Mouse (Mus musculus) adrenal gland, postnatal 14 days (tissue): Measurements from ENCODE around the gene Snx29. TPM values are rescaled to one million over a fixed set of nuclear protein-coding genes. Genes with fewer than 3 reads are reported as not detected.
"Not testable (repeated sequence)": the region's sequence is repeated elsewhere in the genome, so short reads cannot be mapped to it uniquely, and the experiment has no call there.

ENCODE experiments used
- DNase-seq: peaks from one replicate; pipeline ENCODE4 v3.0.0; 2021; ENCODE audit warnings: mixed read lengths
- total RNA-seq: library from RNA; stranded (reverse); gene quantifications from 2 replicates; pipeline ENCODE4 v1.2.3, GENCODE M21; 2021

Snx29 gene
- total RNA-seq, 1 experiment from 2014 or later: 17.2 TPM

DNA sequence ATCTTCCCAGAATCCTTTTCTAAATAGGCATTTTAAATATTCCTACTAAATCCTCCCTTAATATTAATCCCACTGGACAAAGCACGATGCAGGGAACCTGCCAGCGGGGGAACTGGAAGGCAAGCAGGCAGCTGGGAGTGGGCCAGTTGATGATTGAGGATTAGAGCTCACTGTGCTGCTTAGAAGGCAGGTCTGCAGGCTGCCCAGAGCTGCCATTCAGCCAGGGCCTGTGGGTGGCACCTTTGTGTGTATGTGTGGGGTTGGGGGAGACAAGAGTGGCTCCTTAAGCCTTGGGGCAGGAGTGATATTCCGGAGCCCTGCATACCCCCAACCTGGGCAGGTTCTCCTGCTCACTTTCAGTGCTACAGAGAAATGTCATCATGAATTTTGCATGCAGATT, 174.0 kb downstream of the Snx29 start:
- DNase-seq: no peak

DNA sequence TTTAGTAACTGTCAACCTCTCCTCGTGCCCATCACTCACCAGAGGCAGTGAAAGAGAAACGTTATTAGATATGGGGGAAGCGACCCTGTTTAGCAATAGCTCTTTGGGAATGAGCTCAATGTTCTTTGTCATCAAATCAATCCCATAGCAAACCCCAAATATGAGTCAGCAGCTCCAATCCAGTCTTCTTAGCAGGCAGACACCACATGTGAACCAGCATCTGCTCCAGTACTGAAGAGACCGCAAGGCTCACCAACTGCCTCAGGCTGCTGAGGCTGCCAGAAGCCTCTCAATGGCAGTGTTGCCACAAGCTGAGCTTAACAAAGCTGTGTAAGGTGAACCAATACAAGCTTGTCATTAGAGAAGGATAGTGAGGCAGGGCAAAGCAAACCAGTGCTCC, 177.4 kb downstream of the Snx29 start:
- DNase-seq: no peak

DNA sequence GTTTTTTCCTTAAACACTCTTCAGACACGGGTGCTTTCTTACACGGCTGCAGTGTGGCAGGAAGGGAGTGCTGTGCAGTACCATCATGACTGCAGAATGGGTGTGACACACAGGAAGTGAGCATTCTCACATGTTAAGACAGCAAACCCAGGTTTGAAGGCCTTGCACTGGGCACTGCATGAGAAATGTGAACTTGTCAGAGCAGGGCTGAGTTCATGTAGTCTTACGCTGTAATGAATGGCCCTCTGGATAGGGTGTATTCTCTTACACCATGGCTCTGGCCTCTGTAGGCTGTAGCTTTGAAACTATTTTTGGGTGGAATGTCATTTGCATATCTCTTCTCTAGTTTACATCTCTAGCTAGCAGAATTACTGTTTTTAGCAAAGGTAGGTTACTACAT, 178.4 kb downstream of the Snx29 start:
- no peak for DNase-seq

DNA sequence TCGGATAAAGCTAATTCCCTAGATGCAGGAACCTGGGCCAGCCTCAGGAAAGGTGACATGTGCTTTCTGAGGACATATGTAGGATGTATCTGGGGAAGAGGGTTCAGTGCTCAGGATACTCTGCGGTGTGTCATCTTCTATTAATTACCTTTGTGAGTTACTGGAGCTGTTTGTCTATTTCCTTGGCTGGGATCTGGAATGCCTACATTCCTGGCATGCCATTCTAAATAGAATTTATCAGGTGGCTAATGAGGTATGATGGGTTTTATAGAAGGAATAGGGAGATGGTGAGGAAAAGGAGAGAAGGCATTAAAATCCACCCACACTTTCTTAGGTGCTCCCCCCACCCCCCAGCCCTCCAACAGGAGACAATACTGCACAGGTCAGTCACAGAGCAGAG, 178.9 kb downstream of the Snx29 start:
- no peak for DNase-seq

DNA sequence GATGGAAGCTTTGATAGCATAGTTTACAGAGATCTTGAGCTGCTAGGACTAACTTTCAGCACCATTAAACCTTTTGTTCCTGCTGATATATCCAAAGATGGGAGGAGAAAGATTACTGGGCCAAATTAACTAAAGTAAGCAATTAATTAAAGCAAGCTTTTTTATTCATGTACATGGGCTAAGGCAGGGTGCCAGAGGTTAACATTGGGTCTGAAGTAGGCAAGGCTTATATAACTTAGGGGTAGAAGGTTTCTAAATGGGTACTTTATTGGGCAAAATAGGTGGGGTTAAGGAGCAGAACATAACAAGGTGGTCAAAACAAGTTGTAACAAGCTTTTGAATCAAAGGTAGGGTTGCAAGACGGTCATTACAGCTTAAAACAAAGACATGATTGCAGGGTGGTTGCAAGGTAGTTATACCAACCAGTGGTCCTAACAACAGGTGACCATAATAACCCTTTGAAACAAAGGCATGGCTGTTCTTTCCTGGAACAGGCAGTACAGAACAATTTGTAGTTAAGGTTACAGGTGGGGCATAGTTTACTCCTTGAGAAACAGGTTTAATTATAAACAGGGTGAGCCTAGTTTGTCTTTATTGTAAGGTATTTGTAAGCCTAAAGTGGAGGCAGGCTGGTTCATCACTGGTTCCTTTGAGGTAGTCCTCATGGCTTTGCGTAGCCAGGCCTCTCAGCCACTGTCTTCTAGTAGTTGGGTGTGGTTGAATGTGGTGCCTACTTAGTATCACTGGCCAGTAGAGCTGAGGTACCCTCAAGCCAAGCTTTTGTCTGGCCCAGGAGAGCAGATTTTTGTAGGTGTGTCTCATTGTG, 182.2 kb downstream of the Snx29 start:
- DNase-seq: no peak

DNA sequence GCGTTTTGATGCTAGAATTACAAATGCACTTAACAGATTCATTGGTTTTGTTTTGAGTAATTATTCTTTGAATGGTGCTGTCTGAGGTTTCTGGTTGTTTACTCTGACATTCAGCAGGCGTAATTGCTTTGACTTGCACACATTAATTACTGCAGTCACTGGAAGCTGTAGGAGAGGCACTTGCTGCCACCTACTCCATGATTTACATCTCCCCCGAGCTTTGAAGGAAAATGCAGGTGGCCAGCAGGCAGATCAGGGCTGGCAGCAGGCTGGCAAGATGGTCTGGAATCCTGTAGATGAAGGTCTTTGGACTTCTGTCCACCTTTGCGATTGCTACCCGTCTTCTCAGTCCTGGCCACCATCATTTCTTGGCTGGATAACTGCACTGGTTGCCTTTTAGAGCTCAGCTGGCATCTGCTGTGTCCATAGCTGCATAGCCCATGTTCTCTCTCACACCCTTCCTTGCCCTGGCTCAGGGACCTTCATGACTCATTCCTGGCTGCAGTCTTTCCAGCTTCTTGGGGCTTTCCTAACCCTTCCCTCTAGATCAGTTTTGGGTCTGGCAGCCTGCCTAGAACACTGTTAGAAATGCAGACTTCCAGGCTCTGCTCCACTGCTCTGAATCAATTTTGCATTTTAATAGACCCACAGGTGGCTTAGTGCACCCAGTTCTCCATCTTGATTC, 182.9 kb downstream of the Snx29 start:
- peak; percentile 85 for DNase-seq

DNA sequence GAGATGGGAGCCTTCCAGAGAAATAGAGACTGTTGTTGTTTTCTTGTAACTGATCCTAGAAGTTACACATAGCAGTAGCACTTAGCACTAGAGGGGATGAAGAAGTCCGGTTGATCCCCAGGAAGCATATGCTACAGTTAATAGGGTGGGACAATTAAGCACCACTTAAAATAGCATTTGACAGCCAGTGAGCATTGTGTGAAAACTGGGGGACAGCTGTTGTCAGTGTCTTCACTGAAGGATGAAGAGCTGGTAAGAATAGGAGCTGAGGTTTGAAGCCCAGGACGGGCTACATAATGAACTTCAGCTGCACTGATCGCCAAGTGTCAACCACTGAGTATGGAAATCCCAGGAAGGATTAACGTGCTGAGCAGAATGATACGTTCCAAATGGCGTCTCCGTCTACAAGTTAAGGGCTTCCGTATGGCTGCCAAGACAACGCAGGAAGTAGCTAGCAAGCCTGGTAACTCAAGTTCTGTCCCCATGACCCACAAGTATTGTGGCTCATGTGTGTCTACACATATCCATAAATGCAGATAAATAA, 184.6 kb downstream of the Snx29 start:
- DNase-seq: no peak

DNA sequence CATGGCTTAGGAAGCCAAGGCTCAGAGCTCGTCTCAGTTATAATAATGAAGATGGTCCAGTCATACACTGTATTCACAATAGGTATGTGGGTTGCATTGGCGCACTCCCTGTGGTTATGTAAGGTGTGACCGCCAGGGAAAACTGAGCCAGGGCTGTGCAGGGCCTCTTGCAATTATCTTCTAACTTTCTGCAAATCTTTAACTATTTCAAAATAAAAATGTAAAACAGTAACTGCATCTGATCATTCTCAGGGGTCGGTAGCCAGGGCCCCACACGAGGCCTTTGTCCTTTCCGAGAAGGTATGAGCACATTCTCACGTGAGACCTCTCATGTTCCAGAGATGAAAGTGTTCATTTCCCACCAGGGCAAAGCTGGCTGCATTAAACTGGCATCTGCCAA, 185.6 kb downstream of the Snx29 start:
- DNase-seq: no peak

DNA sequence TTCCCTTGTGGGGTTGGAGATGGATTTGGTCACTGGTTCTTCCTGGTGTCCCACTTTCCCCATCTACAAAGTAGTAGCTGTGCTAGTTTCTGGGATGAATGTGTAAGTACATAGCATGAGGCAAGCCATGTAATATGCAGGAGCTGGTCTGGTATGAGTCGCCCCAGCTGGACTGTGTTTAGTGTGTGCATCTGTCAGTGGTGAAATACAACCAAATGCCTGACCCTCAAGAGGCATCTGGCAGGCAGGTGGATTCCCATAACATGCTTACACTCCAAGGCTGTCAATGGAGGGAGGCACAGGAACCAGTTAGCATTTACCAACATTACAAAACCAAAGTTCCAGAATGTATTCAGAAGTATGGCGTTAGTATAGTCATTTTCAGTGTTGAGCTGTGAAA, 187.7 kb downstream of the Snx29 start:
- DNase-seq: no peak

DNA sequence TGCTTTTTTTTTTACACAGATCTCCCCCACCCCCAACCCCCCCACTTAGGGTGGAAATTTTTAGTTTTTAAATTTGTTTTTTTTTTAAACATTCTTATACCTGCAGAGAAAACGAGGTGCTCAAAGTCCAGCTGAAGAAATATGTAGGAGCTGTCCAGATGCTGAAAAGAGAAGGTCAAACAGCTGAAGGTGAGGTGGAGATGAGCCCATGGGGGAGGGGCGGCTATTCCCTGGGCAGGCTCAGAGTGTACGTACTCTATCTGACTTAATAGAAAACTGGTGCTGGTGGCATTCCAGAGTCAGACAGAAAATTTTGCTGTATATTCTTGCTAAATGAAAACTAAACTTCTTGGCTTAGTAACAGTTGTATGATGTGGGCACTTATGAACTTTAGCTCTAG, 188.1 kb downstream of the Snx29 start:
- no peak for DNase-seq

DNA sequence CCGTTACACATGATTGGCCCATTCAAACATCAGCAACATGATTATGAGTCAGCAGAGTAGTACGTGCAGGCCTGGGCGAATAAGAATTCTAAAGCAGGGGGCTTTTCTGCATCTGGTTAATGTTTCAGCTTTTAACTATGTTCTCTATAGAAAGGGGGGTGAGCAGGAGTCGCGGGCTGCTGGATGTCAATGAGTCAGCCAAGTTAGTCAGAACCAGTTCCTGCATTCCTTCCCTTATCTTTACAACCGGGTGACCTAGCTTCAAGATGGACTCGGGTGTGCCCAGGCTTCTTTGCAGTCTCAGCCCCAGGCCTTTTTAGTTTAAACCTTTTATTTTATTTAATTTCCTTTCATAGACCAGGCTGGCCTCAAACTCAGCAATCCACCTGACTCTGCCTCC, 189.0 kb downstream of the Snx29 start:
- not testable (repeated sequence) for DNase-seq

DNA sequence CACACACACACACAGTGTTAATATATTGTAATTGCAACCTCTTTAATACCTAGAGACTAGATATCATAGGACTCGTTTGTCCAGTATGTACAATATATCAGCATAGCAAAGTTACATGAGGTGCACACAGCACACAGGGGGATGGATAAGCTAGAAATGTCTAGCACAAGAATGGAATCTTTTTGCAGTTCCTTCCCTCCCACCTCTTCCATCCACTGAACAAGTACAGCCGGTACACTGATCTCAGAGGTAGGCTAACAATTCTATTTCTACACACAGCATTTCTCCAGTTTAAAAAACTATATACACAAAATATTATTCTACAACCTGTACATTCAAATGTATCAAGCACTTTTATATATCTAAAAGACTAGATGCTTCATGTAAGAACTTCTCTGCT, 194.0 kb downstream of the Snx29 start:
- no peak for DNase-seq

DNA sequence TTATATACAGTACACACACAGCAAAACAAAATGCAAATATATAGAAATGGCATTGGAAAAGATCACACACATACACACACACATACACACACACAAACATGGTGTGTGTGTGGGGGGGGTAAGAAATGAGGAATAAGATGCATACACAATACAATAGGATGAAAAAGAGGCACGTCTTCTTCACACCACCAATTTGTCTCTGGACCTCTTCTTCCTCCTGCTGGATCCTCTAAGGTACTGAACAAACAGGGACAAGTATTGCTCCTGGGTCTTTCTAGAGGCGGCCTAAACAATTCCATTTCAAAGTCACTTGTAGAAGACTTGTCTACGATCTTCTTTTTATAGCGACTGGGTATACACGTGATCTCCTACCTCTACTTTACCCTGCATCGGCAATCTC, 194.7 kb downstream of the Snx29 start:
- DNase-seq: no peak

DNA sequence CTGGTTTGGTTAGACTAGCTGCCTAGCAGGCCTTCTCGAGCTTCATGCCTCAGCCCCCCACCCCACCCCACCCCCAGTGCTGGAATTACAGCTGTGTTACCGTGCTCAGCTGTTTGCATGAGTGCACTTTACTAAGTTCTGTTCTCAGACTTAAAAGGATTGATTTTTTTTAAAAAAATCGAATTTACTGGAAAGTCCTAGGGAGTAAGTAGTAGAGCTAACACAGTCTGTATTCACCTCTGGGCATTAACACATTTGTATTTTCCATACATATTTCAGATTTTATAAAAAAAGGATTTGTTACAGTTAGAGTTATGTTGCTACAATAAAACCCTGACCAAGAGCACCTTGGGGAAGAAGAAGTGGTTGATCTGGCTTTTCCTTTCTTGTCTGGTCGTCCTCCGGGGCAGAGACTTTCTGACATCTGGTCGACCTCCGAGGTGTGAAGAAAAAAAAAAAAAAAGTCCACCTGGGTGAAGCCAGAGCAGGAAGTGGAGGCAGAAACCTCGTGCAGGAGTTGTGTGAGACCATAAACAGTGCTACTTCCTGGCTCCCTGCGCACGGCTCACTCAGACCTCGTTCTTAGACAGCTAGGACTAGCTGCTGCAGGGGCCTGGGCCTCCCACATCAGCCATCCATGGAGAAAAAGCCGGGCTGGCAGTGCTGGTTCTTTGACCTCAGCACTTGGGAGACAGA, 196.2 kb downstream of the Snx29 start:
- DNase-seq: no peak

DNA sequence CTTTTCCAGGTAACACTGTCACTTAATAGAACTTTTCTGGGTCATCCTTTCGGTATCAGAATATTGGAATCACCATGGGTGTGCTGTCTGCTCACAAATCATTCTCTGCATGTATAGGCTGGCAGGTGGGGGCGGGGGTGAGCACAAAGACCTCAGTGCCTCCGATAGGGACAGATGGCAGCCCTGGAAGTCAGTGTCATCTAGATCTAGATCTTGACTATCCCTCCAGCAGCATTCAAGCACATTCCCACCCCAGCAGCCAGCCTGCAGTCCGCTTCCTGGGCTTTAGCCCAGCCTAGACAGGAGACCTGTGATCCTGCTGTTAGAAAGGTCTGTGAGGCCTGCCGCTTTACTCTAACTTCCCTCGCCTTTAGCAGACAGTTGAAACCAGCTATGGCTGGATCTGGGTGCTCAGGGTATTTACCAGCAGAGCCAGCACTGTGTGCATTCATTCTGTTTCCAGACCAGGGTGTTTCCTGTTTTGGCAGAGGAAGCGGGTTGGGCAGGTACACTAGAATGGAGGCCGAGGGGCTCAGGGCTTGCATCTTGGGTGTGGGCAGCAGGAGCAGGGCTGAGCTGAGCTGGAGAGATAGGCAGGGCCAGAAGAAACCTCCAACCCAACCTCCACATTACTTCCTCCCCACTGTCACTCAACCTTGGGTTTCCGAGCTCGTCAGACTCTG, 203.5 kb downstream of the Snx29 start:
- no peak for DNase-seq

DNA sequence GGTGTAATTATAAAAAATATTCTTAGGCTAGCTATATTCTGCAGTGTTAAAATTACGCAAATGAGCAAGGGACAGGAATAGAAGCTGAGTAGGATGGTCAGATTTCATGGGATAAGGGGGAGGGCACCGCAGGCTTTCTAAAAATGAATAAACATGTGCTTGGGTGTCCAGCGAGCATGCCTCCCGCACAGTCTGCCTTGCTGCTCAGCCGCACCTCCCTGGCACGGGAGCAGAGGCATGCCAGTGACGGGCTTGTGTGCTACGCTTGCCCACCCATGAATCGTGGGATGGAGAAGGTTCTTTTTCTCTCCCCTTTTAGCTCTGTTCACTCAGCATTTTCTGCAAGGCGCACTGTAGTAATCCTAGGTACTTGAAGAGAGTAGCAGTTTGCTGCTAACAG, 204.3 kb downstream of the Snx29 start:
- no peak for DNase-seq

DNA sequence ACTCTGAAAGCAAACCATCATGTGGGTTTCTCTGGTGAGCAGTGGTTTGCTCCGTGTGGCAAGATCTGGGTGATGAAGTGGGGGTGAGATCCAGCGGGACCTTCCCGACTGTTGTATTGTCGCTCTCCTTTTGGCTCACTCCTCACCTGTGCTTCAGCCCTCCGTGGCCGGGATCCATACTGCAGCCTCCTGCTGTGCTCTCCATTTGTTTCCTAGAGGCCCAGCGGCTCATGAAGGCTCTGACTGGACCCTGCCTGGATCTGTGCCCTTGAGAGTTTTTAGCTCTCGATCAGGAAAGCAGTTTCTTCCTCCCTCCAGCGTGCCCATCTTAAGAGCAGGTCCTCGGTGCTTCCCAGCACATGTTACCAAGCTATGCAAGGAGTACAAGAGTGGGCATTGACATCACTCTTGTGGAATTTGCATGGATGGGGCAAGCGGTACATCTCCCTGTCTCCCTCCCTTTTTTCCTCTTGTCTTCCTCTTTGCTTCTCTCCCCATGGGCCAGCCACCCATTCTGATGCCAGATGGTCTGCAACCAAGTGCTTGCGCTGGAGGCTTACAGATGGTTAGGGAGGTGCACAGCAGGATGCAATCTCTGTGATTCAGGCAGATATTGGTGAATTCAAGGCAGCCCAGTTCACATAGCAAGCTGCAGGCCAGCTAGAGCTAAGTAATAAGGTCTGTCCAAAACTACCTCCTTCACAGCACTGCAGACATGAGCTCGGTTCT, 207.9 kb downstream of the Snx29 start:
- DNase-seq: no peak

DNA sequence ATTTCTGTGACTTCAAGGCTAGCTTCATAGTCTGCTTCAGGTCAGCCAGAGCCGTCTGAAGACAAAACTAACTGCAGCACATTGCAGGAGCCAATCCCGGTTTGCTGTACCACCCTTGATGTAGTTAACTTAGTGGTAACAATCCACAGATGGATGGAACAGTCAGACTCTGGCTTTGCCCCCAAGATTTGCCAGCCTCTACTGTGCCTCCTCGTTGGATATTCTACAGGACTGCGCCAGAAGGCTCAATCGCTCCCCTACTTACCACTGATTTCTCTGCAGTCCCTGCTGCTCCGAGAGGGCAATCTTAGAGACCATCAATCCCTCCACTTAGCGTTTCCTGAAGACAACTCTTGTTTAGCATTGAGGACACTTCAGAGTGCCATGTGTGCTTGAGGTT, 208.7 kb downstream of the Snx29 start:
- DNase-seq: no peak

DNA sequence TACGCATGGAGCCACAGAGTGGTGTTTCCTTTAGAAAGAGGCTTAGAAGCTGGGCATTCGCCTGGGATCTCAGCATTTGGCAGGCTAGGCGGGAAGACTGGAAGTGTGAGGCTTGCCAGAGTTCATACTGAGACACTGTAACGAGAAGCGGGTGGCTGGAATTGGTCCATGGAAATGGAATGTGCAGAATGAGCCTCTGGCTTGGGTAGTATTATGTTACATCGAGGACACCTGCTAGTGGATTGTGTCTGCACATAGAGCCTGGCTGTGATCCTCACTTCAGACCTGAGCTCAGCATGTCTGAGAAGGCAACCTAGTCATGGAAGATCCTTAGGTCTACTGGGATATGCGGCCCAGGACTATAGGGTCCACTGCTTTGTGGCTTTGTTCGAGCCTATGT, 209.9 kb downstream of the Snx29 start:
- peak; percentile 52 for DNase-seq

DNA sequence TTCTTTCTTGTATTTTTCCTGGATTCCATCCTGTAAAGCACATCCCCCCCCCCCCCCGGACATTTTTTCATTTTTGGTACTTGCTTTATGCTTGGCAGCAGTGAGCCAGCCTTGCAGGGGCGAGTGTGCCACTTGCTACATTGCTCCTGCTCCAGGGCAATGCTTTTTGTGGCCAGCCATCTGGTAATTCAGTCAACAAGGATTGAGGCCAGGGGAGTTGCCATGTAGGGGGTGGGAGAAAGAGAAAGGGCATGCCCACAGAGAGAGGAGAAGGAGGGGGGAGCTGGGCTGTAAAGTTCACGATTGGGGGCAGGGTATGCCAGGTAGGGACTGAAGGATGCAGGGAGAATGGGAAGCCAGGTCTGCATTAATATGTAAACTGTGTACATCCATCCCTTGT, 210.7 kb downstream of the Snx29 start:
- DNase-seq: no peak

DNA sequence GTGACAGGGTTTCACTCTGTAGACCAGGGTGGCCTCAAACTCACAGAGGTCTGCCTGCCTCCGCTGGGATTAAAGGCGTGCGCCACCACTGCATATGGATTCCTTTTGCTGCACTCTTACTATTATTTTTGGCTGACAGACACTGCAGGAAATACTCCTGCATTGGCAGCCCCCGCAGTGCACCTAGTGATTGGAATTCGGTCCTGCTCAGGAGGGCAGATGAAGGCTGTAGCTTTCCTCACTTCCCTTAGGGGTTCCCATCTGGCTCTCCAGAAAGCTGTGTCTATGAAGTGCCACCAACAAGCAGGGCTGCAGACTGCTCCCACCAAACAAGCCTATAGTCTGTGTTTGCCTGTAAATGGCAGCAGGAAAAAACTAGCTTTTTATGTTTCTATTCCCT, 215.0 kb downstream of the Snx29 start:
- DNase-seq: no peak

DNA sequence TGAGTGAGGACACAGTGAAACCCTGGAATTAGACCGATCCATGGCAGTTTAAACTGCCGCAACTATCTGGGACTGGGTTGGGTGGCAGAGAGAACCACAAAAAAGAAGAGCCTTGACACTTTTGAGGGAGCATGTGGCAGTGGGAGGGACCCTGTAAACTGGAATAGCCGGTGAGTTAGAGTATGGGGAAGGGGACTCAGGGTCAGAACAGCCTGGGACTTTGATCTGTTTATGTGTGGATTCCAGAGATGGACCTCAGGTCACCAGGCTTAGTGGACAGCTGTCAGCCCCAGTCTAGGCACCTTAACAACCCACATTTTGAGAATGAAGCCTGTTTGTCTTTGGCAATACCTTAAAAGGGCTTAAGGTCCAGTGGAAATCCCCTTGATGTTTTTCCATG, 215.5 kb downstream of the Snx29 start:
- DNase-seq: no peak
